Mouse (Mus musculus) limb, embryonic 11.5 days (tissue): ENCODE results near the gene Hist1h3a. TPM values are rescaled to one million over a fixed set of nuclear protein-coding genes. Genes with fewer than 3 reads are reported as not detected.

Experiments used
- ATAC-seq: fragments of 200-750 bp; cut with Nextera tagmentation; 2 replicates; pipeline ENCODE4 v1.8.0; 2017; ENCODE audit warnings: low read depth; ENCODE audit not compliant: insufficient number of reproducible peaks, low FRiP score, low TSS enrichment
- DNase-seq: peaks from one replicate; pipeline ENCODE4 v3.0.0-alpha.2; 2015; ENCODE audit warnings: low spot score
- H3K27ac ChIP-seq: fragments of 300-500 bp; sonication (generic); replicated peaks from 2 replicates; pipeline ENCODE4 v1.5.1; 2014; ENCODE audit warnings: low read depth, mild to moderate bottlenecking, low read length
- H3K27me3 ChIP-seq: fragments of 300-500 bp; sonication (generic); 2 replicates; pipeline ENCODE4 v1.6.1; 2014; ENCODE audit warnings: mild to moderate bottlenecking, low read length, mixed read lengths; ENCODE audit not compliant: control insufficient read depth, insufficient read depth
- H3K36me3 ChIP-seq: fragments of 300-500 bp; sonication (generic); 2 replicates; pipeline ENCODE4 v1.6.1; 2014; ENCODE audit warnings: mild to moderate bottlenecking, low read length, moderate library complexity, mixed read lengths; ENCODE audit not compliant: control insufficient read depth, insufficient read depth
- H3K4me1 ChIP-seq: fragments of 300-500 bp; sonication (generic); 2 replicates; pipeline ENCODE4 v1.6.1; 2014; ENCODE audit warnings: low read length, mixed read lengths; ENCODE audit not compliant: control insufficient read depth, insufficient read depth
- H3K4me2 ChIP-seq: fragments of 300-500 bp; sonication (generic); 2 replicates; pipeline ENCODE4 v1.6.1; 2014; ENCODE audit warnings: low read depth, mild to moderate bottlenecking, moderate library complexity; ENCODE audit not compliant: severe bottlenecking
- H3K4me3 ChIP-seq: fragments of 300-500 bp; sonication (generic); 2 replicates; pipeline ENCODE4 v1.5.1; 2014; ENCODE audit warnings: low read depth, low read length
- H3K9ac ChIP-seq: fragments of 300-500 bp; sonication (generic); 2 replicates; pipeline ENCODE4 v1.6.1; 2014; ENCODE audit warnings: mild to moderate bottlenecking, low read length
- H3K9me3 ChIP-seq: fragments of 300-500 bp; sonication (generic); 2 replicates; pipeline ENCODE4 v1.6.1; 2016; ENCODE audit warnings: low read length; ENCODE audit not compliant: control insufficient read depth
- whole genome bisulfite sequencing: fragments of 180-500 bp; shearing (Covaris S2); extraction: QIAGEN DNeasy Blood & Tissue Kit; methylation state at CpG from one replicate; pipeline ENCODE4 v1.1.7; 2014; 5-methylcytosine and 5-hydroxymethylcytosine counted together
- polyA plus RNA-seq: library from polyadenylated mRNA; unstranded; fragments of >200 nt; fragmentation: Nextera tagmentation; extraction: Ambion mirVana; gene quantifications from 2 replicates; pipeline ENCODE4 v1.2.1, GENCODE M21; 2014

Gene Hist1h3a
- polyA plus RNA-seq, 1 experiment from 2014 or later: 5.4 TPM

GRCm38 (mm10) chr13:23740910-23741309 lies 21.3 kb downstream of the Hist1h3a start:
- ATAC-seq (no peak), DNase-seq (peak; percentile 21)
- H3K4me2 ChIP-seq: peak overlapping the region; percentile 70; the same call in 1 of the 2 replicates
- 66% methylated on average over 5 of the region's 5 CpGs for WGBS
- H3K9me3 ChIP-seq: no peaks in the 10 kb centered on the region
- no peaks in the 10 kb centered on the region for H3K27me3 ChIP-seq
- H3K4me3 ChIP-seq: peak overlapping the region; percentile 48; the same call in 1 of the 2 replicates
- H3K36me3 ChIP-seq: no peaks in the 10 kb centered on the region
- H3K9ac ChIP-seq: no peak overlapping the region
- no peaks in the 10 kb centered on the region for H3K4me1 ChIP-seq
- peak overlapping the region; percentile 99; the same call in 1 of the 2 replicates for H3K27ac ChIP-seq

GRCm38 (mm10) chr13:23740256-23740840 lies 21.8 kb downstream of the Hist1h3a start:
- ATAC-seq: no peak
- H3K9me3 ChIP-seq: no peaks in the 10 kb centered on the region
- H3K4me3 ChIP-seq: peak overlapping the region; percentile 48
- WGBS: 31% methylated on average over 13 of the region's 13 CpGs
- H3K27me3 ChIP-seq: no peaks in the 10 kb centered on the region
- peak overlapping the region; percentile 99 for H3K27ac ChIP-seq
- H3K9ac ChIP-seq: peak overlapping the region; percentile 77
- H3K4me2 ChIP-seq: peak overlapping the region; percentile 70
- DNase-seq: peak; percentile 38
- H3K36me3 ChIP-seq: no peaks in the 10 kb centered on the region
- H3K4me1 ChIP-seq: no peaks in the 10 kb centered on the region

- Histone ChIP-seq H3K27me3 (no peaks in the 10 kb centered on the region), H3K4me1 (no peaks in the 10 kb centered on the region), H3K9ac (peak overlapping the region; percentile 77), H3K4me3 (peak overlapping the region; percentile 48), H3K9me3 (no peaks in the 10 kb centered on the region), H3K27ac (peak overlapping the region; percentile 99), H3K4me2 (peak overlapping the region; percentile 70), H3K36me3 (no peaks in the 10 kb centered on the region)
- WGBS: under 1% methylated on average over 14 of the region's 14 CpGs
- no peak for DNase-seq
- ATAC-seq: no peak
Observed at GRCm38 (mm10) chr13:23739922-23740252, 22.3 kb downstream of the Hist1h3a start.

- Histone ChIP-seq H3K9ac (peak overlapping the region; percentile 77), H3K27me3 (no peaks in the 10 kb centered on the region), H3K4me1 (no peaks in the 10 kb centered on the region), H3K4me3 (peak overlapping the region; percentile 48), H3K9me3 (no peaks in the 10 kb centered on the region), H3K36me3 (no peaks in the 10 kb centered on the region), H3K27ac (peak overlapping the region; percentile 99), H3K4me2 (peak overlapping the region; percentile 70)
- DNase-seq (peak; percentile 97), ATAC-seq (peak; percentile 88)
- WGBS: under 1% methylated on average over 39 of the region's 39 CpGs
Observed at GRCm38 (mm10) chr13:23739069-23739921, 22.9 kb downstream of the Hist1h3a start.

- peak within 1 kb of the TSS; percentile 48 for H3K4me3 ChIP-seq
- no peaks in the 10 kb centered on the region for H3K36me3 ChIP-seq
- no peaks in the 10 kb centered on the region for H3K4me1 ChIP-seq
- under 1% methylated on average over 32 of the region's 38 CpGs for WGBS
- peak within 1 kb of the TSS; percentile 99 for H3K27ac ChIP-seq
- peak within 1 kb of the TSS; percentile 70 for H3K4me2 ChIP-seq
- H3K27me3 ChIP-seq: no peaks in the 10 kb centered on the region
- ATAC-seq: peak; percentile 92
- H3K9ac ChIP-seq: peak within 1 kb of the TSS; percentile 77
- H3K9me3 ChIP-seq: no peaks in the 10 kb centered on the region
- peak; percentile 95 for DNase-seq
Observed at GRCm38 (mm10) chr13:23738677-23739068, 23.5 kb downstream of the Hist1h3a start, which contains the start of gene Hist1h1c. Gene Hist1h1c (plus strand): TSS chr13:23738808.

GRCm38 (mm10) chr13:23738041-23738440 lies 24.1 kb downstream of the Hist1h3a start:
- DNase-seq: peak; percentile 34
- 27% methylated on average over 4 of the region's 4 CpGs for WGBS

GRCm38 (mm10) chr13:23737091-23737490 lies 25.1 kb downstream of the Hist1h3a start:
- Histone ChIP-seq H3K36me3 (no peaks in the 10 kb centered on the region), H3K27me3 (no peaks in the 10 kb centered on the region)

More at GRCm38 (mm10) chr13:23738041-23738440, 24.1 kb downstream of the Hist1h3a start:
- no peak for ATAC-seq
- Histone ChIP-seq H3K4me2 (peak overlapping the region; percentile 70), H3K9ac (peak overlapping the region; percentile 77), H3K27me3 (no peaks in the 10 kb centered on the region), H3K36me3 (no peaks in the 10 kb centered on the region), H3K27ac (peak overlapping the region; percentile 99), H3K4me1 (no peaks in the 10 kb centered on the region), H3K9me3 (no peaks in the 10 kb centered on the region), H3K4me3 (peak overlapping the region; percentile 48; the same call in 1 of the 2 replicates)

GRCm38 (mm10) chr13:23732156-23732804 lies 29.9 kb downstream of the Hist1h3a start:
- Histone ChIP-seq H3K27ac (no peak overlapping the region), H3K36me3 (no peaks in the 10 kb centered on the region), H3K9me3 (no peaks in the 10 kb centered on the region), H3K4me1 (no peaks in the 10 kb centered on the region), H3K4me3 (no peak overlapping the region), H3K4me2 (no peak overlapping the region), H3K27me3 (no peaks in the 10 kb centered on the region), H3K9ac (no peak overlapping the region)
- DNase-seq: peak; percentile 24
- no peak for ATAC-seq
- 26% methylated on average over 8 of the region's 8 CpGs for WGBS

More at GRCm38 (mm10) chr13:23737091-23737490, 25.1 kb downstream of the Hist1h3a start:
- H3K4me3 ChIP-seq: no peak overlapping the region
- 81% methylated on average over 5 of the region's 5 CpGs for WGBS
- no peak overlapping the region for H3K4me2 ChIP-seq
- no peaks in the 10 kb centered on the region for H3K4me1 ChIP-seq
- ATAC-seq (no peak), DNase-seq (peak; percentile 18)
- H3K9me3 ChIP-seq: no peaks in the 10 kb centered on the region
- H3K27ac ChIP-seq: no peak overlapping the region
- H3K9ac ChIP-seq: no peak overlapping the region
